ENCODE assay signal across 24 mouse cellular contexts in the genomic region with DNA sequence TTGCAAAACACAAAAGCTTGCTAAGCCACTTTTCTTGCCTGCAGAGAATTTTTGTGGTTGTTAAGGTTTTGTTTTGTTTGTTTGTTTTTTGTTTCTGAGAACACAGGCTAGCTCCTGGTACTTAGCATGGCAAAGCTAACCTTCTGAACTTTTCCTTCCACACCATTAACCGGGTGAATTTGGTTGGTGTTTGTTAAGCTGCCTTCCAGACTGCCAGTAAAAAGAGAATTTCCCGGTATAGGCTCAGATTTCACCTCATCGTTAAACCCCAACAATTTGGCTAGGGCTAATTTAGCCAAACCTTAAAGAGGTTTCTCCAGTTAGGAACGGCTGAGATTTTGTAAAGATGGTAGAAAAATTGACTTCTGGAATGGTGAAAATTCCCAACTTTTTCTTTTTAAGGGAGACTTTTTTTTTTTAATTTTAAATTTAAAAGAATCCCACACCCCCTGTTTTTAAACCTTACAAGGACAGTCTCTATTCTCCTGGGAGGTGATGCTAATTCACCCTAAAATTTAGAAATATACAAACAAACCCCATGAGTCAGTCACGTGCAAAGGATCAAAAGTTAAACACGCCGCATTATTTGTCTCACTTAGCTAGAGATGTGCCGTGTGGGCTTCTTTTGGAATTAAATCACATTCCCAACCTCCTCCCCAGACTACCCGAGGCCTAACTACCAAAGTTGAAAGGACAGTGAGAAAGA.
DNase-seq lines count a peak whose midpoint lies in the region; ATAC-seq and TF ChIP-seq lines count a peak whose summit lies in the region.
"Had no signal": no experiment of that assay in that cellular context is flagged by ENCODE, and none has a peak within 500 bp of the region (broad histone marks: within the 10 kb centered on the region; RNA-seq: fewer than 3 reads in every experiment).

No protein-coding gene starts in this region.

- TF ChIP-seq POLR2A in heart, adult 2 months (IDR thresholded peaks at IDR 0.05; ENCODE audit: insufficient read depth, low read depth, low read length), result no peak

- no peaks in the 10 kb centered on the region for H3K79me2 ChIP-seq in heart, adult 2 months (replicated peaks; ENCODE audit: control insufficient read depth, insufficient read depth, low read length)

- no peaks in the 10 kb centered on the region for H3K27me3 ChIP-seq in heart, embryonic 10.5 days (ENCODE audit: insufficient read depth, poor library complexity, severe bottlenecking)
- H3K27me3 ChIP-seq in heart, adult 2 months (ENCODE audit: control insufficient read depth, insufficient read depth, low read length), result no peaks in the 10 kb centered on the region
- no peaks in the 10 kb centered on the region for H3K27me3 ChIP-seq in limb, embryonic 15.5 days
- H3K27me3 ChIP-seq in heart, embryonic 11.5 days (ENCODE audit: control insufficient read depth, insufficient read depth, low read length), result no peaks in the 10 kb centered on the region
- H3K27me3 ChIP-seq: embryonic facial prominence, embryonic 12.5 days; hindbrain, embryonic 13.5 days; liver, embryonic 13.5 days; lung, embryonic 15.5 days; megakaryocyte, embryonic 14.5 days; midbrain, embryonic 15.5 days had no signal

- peaks cover 14% of the 10 kb centered on the region for H3K4me1 ChIP-seq in heart, embryonic 10.5 days
- no peaks in the 10 kb centered on the region; the same call in 1 of the 2 replicates for H3K4me1 ChIP-seq in heart, adult 2 months (ENCODE audit: control insufficient read depth, insufficient read depth, low read length)
- peaks cover 15% of the 10 kb centered on the region for H3K4me1 ChIP-seq in limb, embryonic 15.5 days
- H3K4me1 ChIP-seq in heart, embryonic 11.5 days (ENCODE audit: control insufficient read depth, insufficient read depth, low read length), result no peaks in the 10 kb centered on the region
- H3K4me1 ChIP-seq: midbrain, embryonic 15.5 days had no signal

- TF ChIP-seq CTCF in heart, adult 2 months (IDR thresholded peaks at IDR 0.05), result no peak

- 73% methylated on average over 9 of the region's 9 CpGs for WGBS in heart, embryonic 10.5 days
- 84% methylated on average over 9 of the region's 9 CpGs for WGBS in heart, adult 2 months
- WGBS in limb, embryonic 15.5 days, result 24% methylated on average over 9 of the region's 9 CpGs
- WGBS in heart, embryonic 11.5 days (ENCODE audit: insufficient replicate concordance), result 74% methylated on average over 9 of the region's 9 CpGs

- H3K36me3 ChIP-seq in heart, embryonic 10.5 days, result no peaks in the 10 kb centered on the region
- no peaks in the 10 kb centered on the region for H3K36me3 ChIP-seq in heart, adult 2 months (ENCODE audit: control insufficient read depth, insufficient read depth, low read length)
- no peaks in the 10 kb centered on the region for H3K36me3 ChIP-seq in limb, embryonic 15.5 days
- H3K36me3 ChIP-seq in heart, embryonic 11.5 days (ENCODE audit: control insufficient read depth, insufficient read depth, low read length), result no peaks in the 10 kb centered on the region
- H3K36me3 ChIP-seq: embryonic facial prominence, embryonic 12.5 days; hindbrain, embryonic 13.5 days; liver, embryonic 13.5 days; lung, embryonic 15.5 days; midbrain, embryonic 15.5 days had no signal

- H3K9ac ChIP-seq in heart, adult 2 months (ENCODE audit: low read depth, low read length), result no peak overlapping the region
- no peak overlapping the region for H3K9ac ChIP-seq in limb, embryonic 15.5 days
- no peak overlapping the region for H3K9ac ChIP-seq in heart, embryonic 11.5 days (ENCODE audit: low read depth, low read length)
- H3K9ac ChIP-seq: embryonic facial prominence, embryonic 12.5 days; hindbrain, embryonic 13.5 days; liver, embryonic 13.5 days; lung, embryonic 15.5 days; midbrain, embryonic 15.5 days had no signal

- TF ChIP-seq EP300 in heart, adult 2 months (IDR thresholded peaks at IDR 0.05; ENCODE audit: insufficient read depth, low read depth, low read length), result no peak

- no peak for DNase-seq in heart, embryonic 10.5 days (ENCODE audit: low spot score)
- no peak for DNase-seq in heart, adult 2 months
- DNase-seq in lung, postnatal 25 days (ENCODE audit: low spot score), result peak; percentile 27
- DNase-seq in lung, postnatal 14 days, result no peak
- peak; percentile 57 for DNase-seq in forelimb bud, embryonic 11.5 days (ENCODE audit: low read depth, low spot score)
- no peak for DNase-seq in c-Kit-positive CD71-positive TER-119-positive erythroid progenitor cells, embryonic 14.5 days (ENCODE audit: low spot score)
- DNase-seq: adrenal gland, adult 8-10 months; cerebellum, postnatal 14 days; gastrocnemius, postnatal 36 days; kidney, adult 8-10 months; liver, embryonic 13.5 days; right cerebral cortex, postnatal 4 days; thymus, adult 2 months had no signal

- H3K9me3 ChIP-seq in heart, embryonic 10.5 days, result no peaks in the 10 kb centered on the region
- H3K9me3 ChIP-seq in limb, embryonic 15.5 days, result no peaks in the 10 kb centered on the region
- no peaks in the 10 kb centered on the region for H3K9me3 ChIP-seq in heart, embryonic 11.5 days (replicated peaks; ENCODE audit: control insufficient read depth, low read length)
- H3K9me3 ChIP-seq: embryonic facial prominence, embryonic 12.5 days; hindbrain, embryonic 13.5 days; liver, embryonic 13.5 days; lung, embryonic 15.5 days; midbrain, embryonic 15.5 days had no signal

- intact Hi-C loops in heart, adult 2 months (cut with DNase I), result no loop called here

- H3K4me2 ChIP-seq in limb, embryonic 15.5 days, result no peak overlapping the region
- H3K4me2 ChIP-seq in heart, embryonic 11.5 days, result no peak overlapping the region
- H3K4me2 ChIP-seq: embryonic facial prominence, embryonic 12.5 days; hindbrain, embryonic 13.5 days; liver, embryonic 13.5 days; lung, embryonic 15.5 days; midbrain, embryonic 15.5 days had no signal

- no peak for ATAC-seq in limb, embryonic 15.5 days (ENCODE audit: insufficient number of reproducible peaks, low FRiP score, low TSS enrichment, low read depth)
- ATAC-seq in heart, embryonic 11.5 days (replicated peaks; ENCODE audit: insufficient number of reproducible peaks, low FRiP score, low TSS enrichment), result no peak
- ATAC-seq: forebrain, embryonic 14.5 days; inflammation-experienced regulatory T-cells, adult 6 months; midbrain, embryonic 15.5 days had no signal

- H3K4me3 ChIP-seq in heart, embryonic 10.5 days, result no peak overlapping the region
- H3K4me3 ChIP-seq in heart, adult 2 months, result no peak overlapping the region
- H3K4me3 ChIP-seq in limb, embryonic 15.5 days, result no peak overlapping the region
- H3K4me3 ChIP-seq in heart, embryonic 11.5 days (ENCODE audit: low read depth, low read length), result no peak overlapping the region
- H3K4me3 ChIP-seq: embryonic facial prominence, embryonic 12.5 days; erythroblast, embryonic 14.5 days; hindbrain, embryonic 13.5 days; liver, embryonic 13.5 days; lung, embryonic 15.5 days; megakaryocyte, embryonic 14.5 days; midbrain, embryonic 15.5 days; myocyte had no signal

- H3K27ac ChIP-seq in heart, embryonic 10.5 days, result 0 out of 2 replicates have a peak overlapping the region, but pooled peaks have one; percentile 2
- H3K27ac ChIP-seq in heart, adult 2 months, result no peak overlapping the region
- H3K27ac ChIP-seq in limb, embryonic 15.5 days, result 0 out of 2 replicates have a peak overlapping the region, but pooled peaks have one; percentile 51
- H3K27ac ChIP-seq in heart, embryonic 11.5 days (ENCODE audit: low read depth, low read length), result no peak overlapping the region
- H3K27ac ChIP-seq: embryonic facial prominence, embryonic 12.5 days; hindbrain, embryonic 13.5 days; liver, embryonic 13.5 days; lung, embryonic 15.5 days; midbrain, embryonic 15.5 days had no signal

Comparison
In these comparisons a context has a peak if more than half of its experiments do, and no peak if none do; other contexts are left out.
1. DNase-seq: peak in lung, postnatal 25 days (single experiment) and forelimb bud, embryonic 11.5 days (single experiment); none in heart, embryonic 10.5 days (single experiment), heart, adult 2 months (0 of 2), lung, postnatal 14 days (single experiment) and c-Kit-positive CD71-positive TER-119-positive erythroid progenitor cells, embryonic 14.5 days (single experiment).
2. H3K27ac ChIP-seq: peak in heart, embryonic 10.5 days (single experiment) and limb, embryonic 15.5 days (single experiment); none in heart, adult 2 months (single experiment) and heart, embryonic 11.5 days (single experiment).